Mouse (Mus musculus) forebrain, postnatal 0 days (tissue): Measurements from ENCODE around the gene Cd207. TPM values are rescaled to one million over a fixed set of nuclear protein-coding genes. Genes with fewer than 3 reads are reported as not detected.
"Not testable (repeated sequence)": the region's sequence is repeated elsewhere in the genome, so short reads cannot be mapped to it uniquely, and the experiment has no call there.

ENCODE experiments used
- ATAC-seq: fragments of 200-750 bp; cut with Nextera tagmentation; 2 replicates; pipeline ENCODE4 v1.8.0; 2017; ENCODE audit warnings: mild to moderate bottlenecking, moderate library complexity
- DNase-seq: peaks from one replicate; pipeline ENCODE4 v3.0.0-alpha.2; 2015
- H3K27ac ChIP-seq: fragments of 300-500 bp; sonication (generic); 2 replicates; pipeline ENCODE4 v1.5.1; 2014; ENCODE audit warnings: low read depth, mild to moderate bottlenecking, antibody characterized with exemption, low read length, moderate library complexity, mixed read lengths
- H3K27me3 ChIP-seq: fragments of 300-500 bp; sonication (generic); 2 replicates; pipeline ENCODE4 v1.6.1; 2014; ENCODE audit warnings: mild to moderate bottlenecking, low read length, mixed read lengths; ENCODE audit not compliant: insufficient read depth
- H3K36me3 ChIP-seq: fragments of 300-500 bp; sonication (generic); 2 replicates; pipeline ENCODE4 v1.6.1; 2014; ENCODE audit warnings: mild to moderate bottlenecking, moderate library complexity; ENCODE audit not compliant: insufficient read depth
- H3K4me1 ChIP-seq: fragments of 300-500 bp; sonication (generic); 2 replicates; pipeline ENCODE4 v1.6.1; 2014; ENCODE audit warnings: antibody characterized with exemption; ENCODE audit not compliant: insufficient read depth
- H3K4me2 ChIP-seq: fragments of 300-500 bp; sonication (generic); 2 replicates; pipeline ENCODE4 v1.6.1; 2014; ENCODE audit warnings: low read depth, mild to moderate bottlenecking, moderate library complexity
- H3K4me3 ChIP-seq: fragments of 300-500 bp; sonication (generic); 2 replicates; pipeline ENCODE4 v1.5.1; 2014; ENCODE audit warnings: low read depth, low read length, mixed read lengths
- H3K9ac ChIP-seq: fragments of 300-500 bp; sonication (generic); 2 replicates; pipeline ENCODE4 v1.6.1; 2014; ENCODE audit warnings: mild to moderate bottlenecking
- H3K9me3 ChIP-seq: fragments of 300-500 bp; sonication (generic); 2 replicates; pipeline ENCODE4 v1.6.1; 2016; ENCODE audit warnings: low read length
- CTCF ChIP-seq: sonication (generic); IDR thresholded peaks from 2 replicates; pipeline ENCODE4 v1.5.1; 2016; ENCODE audit warnings: antibody characterized with exemption, control low read depth, low read depth
- WGBS: fragments of 180-500 bp; shearing (Covaris S2); extraction: QIAGEN DNeasy Blood & Tissue Kit; methylation state at CpG from one replicate; pipeline ENCODE4 v1.1.7; 2014; 5-methylcytosine and 5-hydroxymethylcytosine counted together
- polyA plus RNA-seq: library from polyadenylated mRNA; unstranded; fragments of >200 nt; fragmentation: Nextera tagmentation; extraction: Ambion mirVana; gene quantifications from 2 replicates; pipeline ENCODE4 v1.2.1, GENCODE M21; 2015
- total RNA-seq: library from RNA; depleted of rRNA; stranded (reverse); fragments of >200 nt; gene quantifications from 2 replicates; pipeline ENCODE4 v1.2.3, GENCODE M21; 2014

Cd207 gene
- total and polyA plus RNA-seq, 2 experiments from 2014 or later = not detected

DNA sequence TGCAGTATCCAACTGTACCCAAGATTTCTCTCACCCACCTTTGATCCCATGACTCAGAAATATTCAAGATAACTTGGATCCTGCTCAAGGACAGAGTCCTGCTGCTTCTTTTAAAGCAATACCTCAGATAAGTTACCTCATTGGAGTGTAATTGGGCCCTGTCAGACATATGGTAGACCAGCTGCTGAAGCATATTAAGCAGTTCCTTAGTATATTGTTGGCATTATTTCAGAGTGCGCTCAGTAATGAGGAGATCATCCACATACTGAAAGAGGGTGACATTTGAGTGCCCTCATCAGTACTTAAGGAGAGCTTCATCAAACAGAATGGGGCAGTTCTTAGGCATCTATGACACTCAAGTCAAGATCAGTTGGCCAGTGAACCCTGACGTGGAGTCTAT lies 12.6 kb downstream of the Cd207 start:
- no peaks in the 10 kb centered on the region for H3K36me3 ChIP-seq
- WGBS = 59% methylated on average over 2 of the region's 2 CpGs
- no peak for DNase-seq
- no peak overlapping the region for H3K27ac ChIP-seq
- H3K4me3 ChIP-seq = no peak overlapping the region
- no peak overlapping the region for H3K4me2 ChIP-seq
- H3K9me3 ChIP-seq = no peaks in the 10 kb centered on the region
- no peak for ATAC-seq
- H3K4me1 ChIP-seq = no peaks in the 10 kb centered on the region
- H3K9ac ChIP-seq = no peak overlapping the region
- TF ChIP-seq CTCF = no peak
- no peaks in the 10 kb centered on the region for H3K27me3 ChIP-seq

DNA sequence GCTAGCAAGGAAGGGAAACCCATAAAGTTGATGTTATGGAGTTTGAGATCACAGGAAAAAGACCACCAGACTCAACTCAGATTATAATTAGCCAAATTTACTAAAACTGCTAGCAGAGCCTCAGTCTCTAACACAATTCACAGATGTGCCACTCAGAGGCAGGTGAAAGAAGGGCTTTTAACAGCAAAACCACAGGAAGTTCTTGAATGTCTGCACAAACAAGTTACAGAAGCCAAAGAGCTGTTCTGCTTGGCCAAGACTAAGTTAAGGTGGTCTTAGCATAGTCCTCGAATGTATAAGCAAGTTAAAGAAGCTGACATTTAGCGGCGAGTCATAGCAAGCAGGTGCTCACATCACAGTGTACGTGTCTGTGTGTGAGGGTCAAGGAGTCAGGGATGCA lies 16.8 kb downstream of the Cd207 start:
- Histone ChIP-seq H3K27me3 (no peaks in the 10 kb centered on the region), H3K4me2 (no peak overlapping the region), H3K4me3 (no peak overlapping the region), H3K4me1 (no peaks in the 10 kb centered on the region), H3K9me3 (no peaks in the 10 kb centered on the region), H3K9ac (no peak overlapping the region), H3K36me3 (no peaks in the 10 kb centered on the region), H3K27ac (no peak overlapping the region)
- DNase-seq (no peak), ATAC-seq (no peak)
- WGBS = 87% methylated on average over 4 of the region's 4 CpGs
- no peak for TF ChIP-seq CTCF

DNA sequence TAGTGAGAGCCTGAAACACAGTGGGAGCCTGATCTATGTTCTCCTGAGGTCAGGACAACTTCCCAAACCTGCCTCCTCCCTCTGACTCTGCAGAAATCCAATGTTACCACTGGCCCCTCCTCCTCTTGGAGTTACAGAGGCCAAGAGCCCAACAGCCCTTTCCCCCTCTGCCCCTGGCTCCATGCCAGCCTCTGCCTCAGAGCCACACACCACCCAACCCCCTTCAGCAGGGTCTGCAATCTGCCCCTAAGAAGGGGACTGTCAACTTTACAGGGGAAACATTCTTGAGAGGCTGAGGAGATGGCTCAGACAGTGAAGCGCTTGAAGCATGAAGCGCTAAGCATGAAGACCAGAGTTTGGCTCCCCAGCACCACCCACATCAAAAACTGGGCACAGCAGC lies 21.6 kb downstream of the Cd207 start, which contains the start of gene Clec4f:
Gene Clec4f (minus strand): TSS at position 101 of the 400 bp plus-strand sequence.
- Histone ChIP-seq H3K9me3 (no peaks in the 10 kb centered on the region), H3K4me2 (no peak within 1 kb of the TSS), H3K9ac (no peak within 1 kb of the TSS), H3K4me1 (no peaks in the 10 kb centered on the region), H3K4me3 (no peak within 1 kb of the TSS), H3K27me3 (no peaks in the 10 kb centered on the region), H3K36me3 (no peaks in the 10 kb centered on the region), H3K27ac (no peak within 1 kb of the TSS)
- no peak for DNase-seq
- TF ChIP-seq CTCF = no peak
- ATAC-seq = no peak
- WGBS = 91% methylated on average over 2 of the region's 2 CpGs

DNA sequence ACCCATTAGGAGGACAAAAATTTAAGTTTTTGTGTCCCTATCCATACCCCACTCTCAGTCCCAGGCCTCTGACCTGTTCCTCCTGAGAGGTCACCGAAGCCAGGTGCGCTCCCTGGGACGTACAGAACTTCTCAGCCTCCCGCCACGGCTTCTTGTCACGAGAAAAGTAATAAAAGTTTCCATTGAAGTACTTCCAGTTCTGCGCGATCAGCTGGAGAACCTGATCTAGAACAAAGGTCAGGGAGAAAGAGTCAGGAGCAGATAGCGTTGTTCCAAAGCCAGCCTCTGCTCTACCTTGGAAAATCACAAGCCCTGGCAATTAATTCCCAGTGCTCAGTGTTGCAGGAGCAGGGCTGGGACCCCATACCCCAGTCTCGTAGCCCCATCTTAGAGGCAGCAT lies 30.9 kb downstream of the Cd207 start:
- Histone ChIP-seq H3K4me2 (no peak overlapping the region), H3K9me3 (no peaks in the 10 kb centered on the region), H3K9ac (no peak overlapping the region), H3K36me3 (no peaks in the 10 kb centered on the region), H3K4me1 (no peaks in the 10 kb centered on the region), H3K27me3 (no peaks in the 10 kb centered on the region), H3K27ac (no peak overlapping the region), H3K4me3 (no peak overlapping the region)
- ATAC-seq (no peak), DNase-seq (no peak)
- no peak for TF ChIP-seq CTCF
- 93% methylated on average over 10 of the region's 10 CpGs for WGBS

DNA sequence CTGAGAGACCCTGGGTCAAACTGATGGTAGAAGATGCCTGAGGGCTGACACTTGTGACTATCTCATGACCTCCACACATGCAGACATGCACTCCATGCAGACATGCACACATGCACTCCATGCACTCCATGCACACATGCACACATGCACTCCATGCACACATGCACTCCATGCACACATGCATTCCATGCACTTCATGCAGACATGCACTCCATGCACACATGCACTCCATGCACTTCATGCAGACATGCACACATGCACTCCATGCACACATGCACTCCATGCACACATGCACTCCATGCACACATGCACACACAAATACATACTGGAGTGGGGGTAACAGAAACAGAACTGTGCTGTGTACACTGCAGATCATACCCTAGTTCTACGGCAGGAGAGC lies 42.3 kb downstream of the Cd207 start:
- no peaks in the 10 kb centered on the region for H3K27me3 ChIP-seq
- ATAC-seq (no peak), DNase-seq (no peak)
- no peak overlapping the region for H3K4me2 ChIP-seq
- no peak overlapping the region for H3K27ac ChIP-seq
- TF ChIP-seq CTCF = no peak
- H3K9me3 ChIP-seq = no peaks in the 10 kb centered on the region
- WGBS = 79% methylated on average over 1 of the region's 1 CpGs
- no peak overlapping the region for H3K9ac ChIP-seq
- no peaks in the 10 kb centered on the region for H3K4me1 ChIP-seq
- no peak overlapping the region for H3K4me3 ChIP-seq
- H3K36me3 ChIP-seq = no peaks in the 10 kb centered on the region

DNA sequence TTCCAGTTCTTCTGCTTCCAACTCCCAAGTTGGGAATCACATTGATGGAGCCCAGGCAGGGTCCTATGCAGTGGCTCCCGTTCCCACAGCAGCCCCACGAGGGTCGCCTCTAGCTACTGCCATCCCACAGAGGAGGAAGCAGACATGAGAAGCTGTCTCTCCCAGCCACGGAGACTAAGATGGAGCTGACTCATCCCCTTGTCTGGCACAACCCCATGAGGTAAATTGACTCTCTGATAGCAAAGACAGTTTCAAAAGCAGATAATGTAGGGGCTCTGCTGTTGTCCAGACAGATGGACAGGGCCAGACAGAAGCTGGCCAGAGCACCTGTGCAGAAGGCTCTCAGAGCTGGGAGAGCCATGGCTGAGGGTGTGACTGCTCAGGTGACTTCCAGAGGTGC lies 43.0 kb downstream of the Cd207 start:
- H3K36me3 ChIP-seq, H3K4me2 ChIP-seq, H3K9ac ChIP-seq, H3K4me1 ChIP-seq, DNase-seq, H3K27me3 ChIP-seq, H3K27ac ChIP-seq, H3K4me3 ChIP-seq, ATAC-seq, H3K9me3 ChIP-seq: not testable (repeated sequence)
- 72% methylated on average over 4 of the region's 4 CpGs for WGBS

DNA sequence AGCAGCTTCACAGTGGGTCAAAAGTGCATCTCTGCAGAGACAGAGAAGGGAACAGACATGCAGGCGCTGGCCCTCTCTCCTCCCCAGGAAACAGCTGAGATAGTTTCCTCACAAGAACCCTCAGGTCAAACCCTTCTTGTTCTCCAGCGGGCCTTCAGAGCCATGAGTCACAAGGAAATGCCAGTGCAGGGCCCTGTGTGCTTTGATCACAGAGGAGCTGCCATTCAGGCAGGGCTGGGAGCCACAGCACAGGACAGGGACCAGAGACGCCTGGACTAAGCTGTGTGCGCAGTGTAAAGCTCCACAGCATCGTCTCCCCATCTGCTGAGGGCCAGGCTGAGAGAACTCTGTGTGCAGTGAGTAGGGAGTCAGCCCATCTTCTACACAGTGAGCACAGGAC lies 43.6 kb downstream of the Cd207 start:
- not testable (repeated sequence) for DNase-seq, H3K4me3 ChIP-seq, H3K4me2 ChIP-seq, H3K9me3 ChIP-seq, H3K27me3 ChIP-seq, H3K27ac ChIP-seq, ATAC-seq, H3K4me1 ChIP-seq, H3K36me3 ChIP-seq, H3K9ac ChIP-seq
- 84% methylated on average over 5 of the region's 5 CpGs for WGBS

DNA sequence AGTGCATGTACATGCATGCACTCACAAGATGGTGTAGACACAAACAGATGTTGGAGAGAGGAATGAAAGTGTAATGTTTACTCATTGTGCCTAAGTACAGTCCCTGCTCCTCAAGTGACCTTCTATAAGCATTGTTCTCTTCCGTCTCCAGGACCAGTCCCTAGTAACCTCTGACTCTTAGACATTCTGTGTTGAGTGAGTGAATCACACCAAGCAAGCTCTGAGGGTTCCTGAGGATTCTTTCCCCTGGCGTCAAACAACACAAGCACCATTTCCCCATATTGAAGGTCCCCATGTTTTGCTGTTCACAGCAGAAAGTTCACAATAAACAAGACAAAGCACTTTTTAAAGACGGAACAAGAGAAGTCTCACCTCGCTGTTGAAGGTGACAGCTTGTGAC lies 45.8 kb downstream of the Cd207 start:
- 78% methylated on average over 4 of the region's 4 CpGs for WGBS
- no peaks in the 10 kb centered on the region for H3K9me3 ChIP-seq
- no peaks in the 10 kb centered on the region for H3K36me3 ChIP-seq
- DNase-seq (no peak), ATAC-seq (no peak)
- no peaks in the 10 kb centered on the region for H3K4me1 ChIP-seq
- TF ChIP-seq CTCF = no peak
- no peaks in the 10 kb centered on the region for H3K27me3 ChIP-seq
- no peak overlapping the region for H3K27ac ChIP-seq
- H3K4me2 ChIP-seq = no peak overlapping the region
- no peak overlapping the region for H3K9ac ChIP-seq
- H3K4me3 ChIP-seq = no peak overlapping the region
